Mouse (Mus musculus) ES-E14 (cell line): Measurements from ENCODE around the gene Stat5a.

ENCODE experiments used
- CHD2 ChIP-seq: IDR thresholded peaks from 2 replicates; pipeline ENCODE4 v1.6.1; 2014; ENCODE audit warnings: mild to moderate bottlenecking, low read depth, low read length, inconsistent platforms
- HCFC1 ChIP-seq: IDR thresholded peaks from 2 replicates; pipeline ENCODE4 v1.6.1; 2012; ENCODE audit warnings: low read length, inconsistent platforms, borderline replicate concordance; ENCODE audit not compliant: insufficient read depth
- MAFK ChIP-seq: IDR thresholded peaks from 2 replicates; pipeline ENCODE4 v1.6.1; 2014; ENCODE audit warnings: mild to moderate bottlenecking, low read depth, low read length, inconsistent platforms; ENCODE audit not compliant: insufficient read depth
- ZC3H11A ChIP-seq: IDR thresholded peaks from 2 replicates; pipeline ENCODE4 v1.6.1; 2012; ENCODE audit warnings: low read depth, mild to moderate bottlenecking, inconsistent platforms, low read length, borderline replicate concordance
- ZNF384 ChIP-seq: IDR thresholded peaks from 2 replicates; pipeline ENCODE4 v1.6.1; 2012; ENCODE audit warnings: low read depth, low read length, inconsistent platforms

GRCm38 (mm10) chr11:100848080-100848479 is 11.1 kb upstream of the Stat5a start:
- TF ChIP-seq ZNF384: no peak
- no peak for TF ChIP-seq HCFC1
- no peak for TF ChIP-seq MAFK
- TF ChIP-seq CHD2: no peak
- no peak for TF ChIP-seq ZC3H11A
